Comparison of ENCODE assay signal across 9 mouse cellular contexts in genomic region chr4:130167814-130168213, GRCm38 (mm10). TPM values are rescaled to one million over a fixed set of nuclear protein-coding genes. Genes with fewer than 3 reads are reported as not detected.
A peak's percentile ranks its signal among the peaks of the same experiment; 100 is the strongest.
DNase-seq lines count a peak whose midpoint lies in the region; ATAC-seq and TF ChIP-seq lines count a peak whose summit lies in the region.
"Had no signal": no experiment of that assay in that cellular context is flagged by ENCODE, and none has a peak within 500 bp of the region (broad histone marks: within the 10 kb centered on the region; RNA-seq: fewer than 3 reads in every experiment).

No protein-coding gene starts in this region.

- peak overlapping the region; percentile 20; the same call in 1 of the 2 replicates for H3K4me3 ChIP-seq in hindbrain, embryonic 10.5 days
- no peak overlapping the region for H3K4me3 ChIP-seq in liver, embryonic 13.5 days (replicated peaks)
- peak overlapping the region; percentile 15; the same call in 1 of the 2 replicates for H3K4me3 ChIP-seq in small intestine, adult 2 months (ENCODE audit: low read depth, low read length)

- peaks cover 70% of the 10 kb centered on the region for H3K27me3 ChIP-seq in hindbrain, embryonic 10.5 days (ENCODE audit: insufficient read depth, poor library complexity, severe bottlenecking)
- H3K27me3 ChIP-seq in liver, embryonic 13.5 days: peaks cover 72% of the 10 kb centered on the region
- no peaks in the 10 kb centered on the region for H3K27me3 ChIP-seq in small intestine, adult 2 months (ENCODE audit: control insufficient read depth, insufficient read depth, low read length)

- H3K36me3 ChIP-seq in hindbrain, embryonic 10.5 days: no peaks in the 10 kb centered on the region
- peaks cover 27% of the 10 kb centered on the region; the same call in 1 of the 2 replicates for H3K36me3 ChIP-seq in liver, embryonic 13.5 days
- peaks cover 14% of the 10 kb centered on the region for H3K36me3 ChIP-seq in small intestine, adult 2 months (ENCODE audit: control insufficient read depth, insufficient read depth, low read length)

- H3K27ac ChIP-seq in hindbrain, embryonic 10.5 days: peak overlapping the region; percentile 66
- H3K27ac ChIP-seq in liver, embryonic 13.5 days: no peak overlapping the region
- H3K27ac ChIP-seq in small intestine, adult 2 months (ENCODE audit: insufficient read depth, low read depth, low read length): 0 out of 2 replicates have a peak overlapping the region, but pooled peaks have one; percentile 20
- H3K27ac ChIP-seq: liver, embryonic 14.5 days had no signal

- no peak overlapping the region for H3K9ac ChIP-seq in liver, embryonic 13.5 days
- H3K9ac ChIP-seq: liver, embryonic 14.5 days had no signal

- peak overlapping the region; percentile 21 for H3K4me2 ChIP-seq in liver, embryonic 13.5 days

- no peak for ATAC-seq in liver, embryonic 13.5 days (ENCODE audit: low read depth)

- TF ChIP-seq CTCF in small intestine, adult 2 months (IDR thresholded peaks at IDR 0.05; ENCODE audit: extremely low read depth, insufficient read length, insufficient replicate concordance, low read depth, low read length): no peak

- 45% methylated on average over 9 of the region's 9 CpGs for WGBS in hindbrain, embryonic 10.5 days
- 30% methylated on average over 9 of the region's 9 CpGs for WGBS in liver, embryonic 13.5 days (ENCODE audit: insufficient replicate concordance)
- WGBS in small intestine, adult 2 months: 34% methylated on average over 9 of the region's 9 CpGs

- peak; percentile 35 for DNase-seq in kidney, adult 11 months
- no peak for DNase-seq in kidney, postnatal 36 days
- no peak for DNase-seq in hindbrain, embryonic 10.5 days (ENCODE audit: low spot score)
- DNase-seq in liver, embryonic 13.5 days: no peak
- no peak for DNase-seq in left cerebral cortex, postnatal 14 days (ENCODE audit: low spot score in 2 of 2)
- DNase-seq in urinary bladder, postnatal 10 days (ENCODE audit: low spot score): no peak
- no peak for DNase-seq in yolk sac, embryonic 10.5 days (ENCODE audit: low spot score)

- no peak for TF ChIP-seq POLR2A in small intestine, adult 2 months (IDR thresholded peaks at IDR 0.05; ENCODE audit: low read depth, low read length)

- H3K9me3 ChIP-seq in hindbrain, embryonic 10.5 days: no peaks in the 10 kb centered on the region
- no peaks in the 10 kb centered on the region for H3K9me3 ChIP-seq in liver, embryonic 13.5 days (replicated peaks)

- H3K4me1 ChIP-seq in hindbrain, embryonic 10.5 days (replicated peaks): peaks cover 64% of the 10 kb centered on the region
- H3K4me1 ChIP-seq in liver, embryonic 13.5 days (replicated peaks): peaks cover 45% of the 10 kb centered on the region
- peaks cover 33% of the 10 kb centered on the region for H3K4me1 ChIP-seq in small intestine, adult 2 months (ENCODE audit: control insufficient read depth, insufficient read depth, insufficient read length, low read length)

- intact Hi-C loops in left cerebral cortex, postnatal 14 days (cut with DNase I): no loop called here

RNA-seq across cellular contexts. Expression of gene Tinagl1, which starts 7.1 kb away (rescaled TPM):
- polyA plus RNA-seq in hindbrain, embryonic 10.5 days (2016; fragmentation: Nextera tagmentation; extraction: Ambion mirVana): 11.6 and 15.1 TPM in 2 replicates
- 32.9 and 34.6 TPM in 2 replicates for polyA plus RNA-seq in liver, embryonic 13.5 days (2015; fragmentation: Nextera tagmentation; extraction: Ambion mirVana)
- polyA plus RNA-seq in small intestine, adult 2 months (2012; rRNA removed): 106 and 109 TPM in 2 replicates
- total RNA-seq in left cerebral cortex, postnatal 14 days (2021): 1 to 10 TPM; 4.1 to 4.2 TPM

RNA-seq across cellular contexts. Expression of gene Hcrtr1, which starts 28.7 kb away (rescaled TPM):
- 0.81 and 0.85 TPM in 2 replicates for polyA plus RNA-seq in hindbrain, embryonic 10.5 days (2016; fragmentation: Nextera tagmentation; extraction: Ambion mirVana)
- 0.05 TPM in 1 of 2 replicates, not detected in the other for polyA plus RNA-seq in liver, embryonic 13.5 days (2015; fragmentation: Nextera tagmentation; extraction: Ambion mirVana)
- polyA plus RNA-seq in small intestine, adult 2 months (2012; rRNA removed): 3.3 and 3.8 TPM in 2 replicates
- 1 to 10 TPM; 5.8 to 6.3 TPM for total RNA-seq in left cerebral cortex, postnatal 14 days (2021)
- polyA plus RNA-seq: liver, embryonic 14.5 days had no signal

RNA-seq across cellular contexts. Expression of gene Gm853, which starts 54.4 kb away (rescaled TPM):
- 0.84 TPM in 1 of 2 replicates, not detected in the other for polyA plus RNA-seq in hindbrain, embryonic 10.5 days (2016; fragmentation: Nextera tagmentation; extraction: Ambion mirVana)
- polyA plus RNA-seq in liver, embryonic 13.5 days (2015; fragmentation: Nextera tagmentation; extraction: Ambion mirVana): not detected in 2 replicates
- not detected in 2 replicates for polyA plus RNA-seq in small intestine, adult 2 months (2012; rRNA removed)
- not detected for total RNA-seq in left cerebral cortex, postnatal 14 days (2021)
- polyA plus RNA-seq: liver, embryonic 14.5 days had no signal
